Mouse (Mus musculus) limb, embryonic 13.5 days (tissue): ENCODE data around the gene Cacng8. TPM values are rescaled to one million over a fixed set of nuclear protein-coding genes. Genes with fewer than 3 reads are reported as not detected.
"Not testable (repeated sequence)": the region's sequence is repeated elsewhere in the genome, so short reads cannot be mapped to it uniquely, and the experiment has no call there.

Experiments used
- ATAC-seq: fragments of 200-750 bp; cut with Nextera tagmentation; 2 replicates; pipeline ENCODE4 v1.8.0; 2017; ENCODE audit warnings: low read depth, moderate number of reproducible peaks, moderate TSS enrichment; ENCODE audit not compliant: low FRiP score
- H3K27ac ChIP-seq: fragments of 300-500 bp; sonication (generic); 2 replicates; pipeline ENCODE4 v1.5.1; 2015; ENCODE audit warnings: inconsistent platforms, mild to moderate bottlenecking, moderate library complexity
- H3K27me3 ChIP-seq: fragments of 300-500 bp; sonication (generic); 2 replicates; pipeline ENCODE4 v1.6.1; 2015; ENCODE audit warnings: mild to moderate bottlenecking, inconsistent platforms
- H3K36me3 ChIP-seq: fragments of 300-500 bp; sonication (generic); 2 replicates; pipeline ENCODE4 v1.6.1; 2015; ENCODE audit warnings: inconsistent platforms, mild to moderate bottlenecking, moderate library complexity
- H3K4me1 ChIP-seq: fragments of 300-500 bp; sonication (generic); 2 replicates; pipeline ENCODE4 v1.6.1; 2015; ENCODE audit warnings: inconsistent platforms
- H3K4me2 ChIP-seq: fragments of 300-500 bp; sonication (generic); replicated peaks from 2 replicates; pipeline ENCODE4 v1.6.1; 2015; ENCODE audit warnings: inconsistent platforms, mild to moderate bottlenecking, moderate library complexity
- H3K4me3 ChIP-seq: fragments of 300-500 bp; sonication (generic); 2 replicates; pipeline ENCODE4 v1.5.1; 2015; ENCODE audit warnings: moderate library complexity, mild to moderate bottlenecking, inconsistent platforms
- H3K9ac ChIP-seq: fragments of 300-500 bp; sonication (generic); 2 replicates; pipeline ENCODE4 v1.6.1; 2015; ENCODE audit warnings: mild to moderate bottlenecking, inconsistent platforms
- H3K9me3 ChIP-seq: fragments of 300-500 bp; sonication (generic); 2 replicates; pipeline ENCODE4 v1.6.1; 2016; ENCODE audit warnings: inconsistent platforms
- WGBS: fragments of 180-500 bp; shearing (Covaris S2); methylation state at CpG from one replicate; pipeline ENCODE4 v1.1.7; 2015; 5-methylcytosine and 5-hydroxymethylcytosine counted together
- polyA plus RNA-seq: library from polyadenylated mRNA; unstranded; fragments of >200 nt; fragmentation: Nextera tagmentation; extraction: Ambion mirVana; gene quantifications from 2 replicates; pipeline ENCODE4 v1.2.1, GENCODE M21; 2015

Cacng8 gene
- polyA plus RNA-seq, 1 experiment from 2014 or later, result 6.8 TPM

DNA sequence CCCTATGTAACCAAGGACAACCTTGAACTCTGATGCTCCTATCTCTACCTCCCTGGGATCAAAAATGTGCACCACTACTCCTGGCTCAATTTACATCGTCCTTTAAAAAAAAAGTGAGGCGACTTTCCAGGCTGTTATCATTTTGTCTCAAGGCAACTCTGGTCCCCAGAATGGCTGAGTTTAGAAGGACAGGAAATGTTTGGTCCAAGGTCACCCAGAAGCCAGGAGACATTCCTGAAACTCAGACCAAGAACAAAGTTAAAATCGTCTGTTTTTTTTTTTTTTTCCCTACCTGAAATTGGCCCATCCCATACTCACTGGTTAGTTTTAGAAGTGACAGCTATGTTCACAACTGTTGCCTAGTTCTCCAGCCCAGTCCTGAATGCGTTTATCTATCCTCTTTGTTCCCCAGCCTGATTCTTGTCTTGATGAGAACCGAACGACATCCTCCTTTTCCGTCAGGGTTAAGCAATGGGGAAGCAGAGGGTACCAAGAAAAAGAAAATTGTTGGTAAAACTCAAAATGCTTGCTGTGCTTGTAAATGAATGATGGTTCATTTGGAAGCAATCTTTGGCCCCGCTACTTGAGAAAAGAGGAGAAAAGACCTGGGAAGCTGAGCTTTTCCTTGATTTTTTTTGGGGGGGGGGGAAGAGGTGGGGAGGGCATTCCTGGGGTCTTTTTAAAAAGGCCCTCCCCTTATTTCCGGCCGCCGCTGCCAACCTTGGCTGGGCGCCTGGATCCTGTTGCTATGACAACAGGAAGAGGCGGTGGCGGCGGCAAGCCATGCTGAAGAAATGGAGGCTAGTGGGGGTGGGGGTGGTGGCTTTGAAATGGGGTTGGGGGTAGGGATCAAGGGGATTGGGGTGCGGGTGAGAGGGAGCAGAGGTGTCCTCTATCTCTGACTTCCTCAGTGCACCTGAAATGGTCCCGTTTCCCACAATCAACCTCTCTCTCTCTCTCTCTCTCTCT, 755 bp upstream of the Cacng8 start:
- H3K4me3 ChIP-seq, result peak overlapping the region; percentile 44
- WGBS, result 2% methylated on average over 16 of the region's 17 CpGs
- no peak overlapping the region; the same call in 1 of the 2 replicates for H3K9ac ChIP-seq
- peak; percentile 48; the same call in 1 of the 2 replicates for ATAC-seq
- H3K4me2 ChIP-seq, result peak overlapping the region; percentile 73
- H3K36me3 ChIP-seq, result peaks cover 8% of the 10 kb centered on the region
- H3K9me3 ChIP-seq, result no peaks in the 10 kb centered on the region
- H3K4me1 ChIP-seq, result peaks cover 39% of the 10 kb centered on the region
- H3K27me3 ChIP-seq, result no peaks in the 10 kb centered on the region
- peak overlapping the region; percentile 44; the same call in 1 of the 2 replicates for H3K27ac ChIP-seq

DNA sequence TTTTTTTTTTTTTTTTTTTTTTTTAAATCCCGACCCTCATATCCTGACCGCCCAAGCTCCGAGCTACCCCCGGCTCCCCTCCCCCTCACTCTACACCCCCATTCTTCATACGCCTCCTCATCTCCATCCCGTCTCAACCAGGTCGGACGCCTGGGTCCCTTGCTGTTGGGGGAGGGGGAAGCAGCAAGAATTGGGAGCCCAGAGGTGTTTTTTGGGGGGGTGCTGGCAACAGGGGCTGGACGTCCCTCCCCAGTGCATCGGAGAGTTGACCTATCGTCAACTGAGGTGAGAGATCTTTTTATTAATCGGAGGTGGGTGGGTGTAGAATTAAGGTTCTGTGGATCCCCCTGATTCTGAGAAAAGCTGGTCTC, 583 bp downstream of the Cacng8 start:
- no peak overlapping the region for H3K27ac ChIP-seq
- WGBS, result 4% methylated on average over 12 of the region's 12 CpGs
- H3K27me3 ChIP-seq, result no peaks in the 10 kb centered on the region
- H3K4me1 ChIP-seq, result peaks cover 39% of the 10 kb centered on the region
- H3K4me3 ChIP-seq, result peak overlapping the region; percentile 44
- 0 out of 2 replicates have a peak, but pooled peaks have one; percentile 28 for ATAC-seq
- peak overlapping the region; percentile 61 for H3K9ac ChIP-seq
- H3K9me3 ChIP-seq, result no peaks in the 10 kb centered on the region
- peak overlapping the region; percentile 73 for H3K4me2 ChIP-seq
- peaks cover 13% of the 10 kb centered on the region for H3K36me3 ChIP-seq

DNA sequence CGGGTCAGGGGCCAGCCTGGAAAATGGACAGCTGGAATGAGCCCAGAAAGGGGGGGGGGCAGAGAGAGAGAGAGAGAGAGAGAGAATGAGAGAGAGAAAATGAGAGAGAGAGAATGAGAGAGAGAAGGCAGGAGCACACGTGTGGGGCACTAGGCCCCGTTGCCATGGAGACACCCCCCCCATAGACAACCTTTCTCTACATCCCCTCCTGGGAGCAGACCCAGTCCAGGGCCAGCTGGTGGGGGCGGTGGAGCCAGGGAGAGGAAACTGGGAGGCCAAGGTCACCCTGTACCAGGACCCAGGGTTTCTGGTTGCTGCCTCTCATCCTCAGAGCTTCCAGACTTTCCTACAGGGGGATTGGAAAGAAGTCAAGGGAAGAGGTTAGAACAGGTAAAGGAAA, 1.3 kb downstream of the Cacng8 start:
- ATAC-seq, result no peak
- Histone ChIP-seq H3K4me2 (peak overlapping the region; percentile 73), H3K36me3 (peaks cover 13% of the 10 kb centered on the region), H3K27me3 (no peaks in the 10 kb centered on the region), H3K9ac (no peak overlapping the region), H3K4me3 (peak overlapping the region; percentile 44), H3K4me1 (peaks cover 39% of the 10 kb centered on the region), H3K9me3 (no peaks in the 10 kb centered on the region), H3K27ac (no peak overlapping the region)
- WGBS, result 25% methylated on average over 4 of the region's 4 CpGs

DNA sequence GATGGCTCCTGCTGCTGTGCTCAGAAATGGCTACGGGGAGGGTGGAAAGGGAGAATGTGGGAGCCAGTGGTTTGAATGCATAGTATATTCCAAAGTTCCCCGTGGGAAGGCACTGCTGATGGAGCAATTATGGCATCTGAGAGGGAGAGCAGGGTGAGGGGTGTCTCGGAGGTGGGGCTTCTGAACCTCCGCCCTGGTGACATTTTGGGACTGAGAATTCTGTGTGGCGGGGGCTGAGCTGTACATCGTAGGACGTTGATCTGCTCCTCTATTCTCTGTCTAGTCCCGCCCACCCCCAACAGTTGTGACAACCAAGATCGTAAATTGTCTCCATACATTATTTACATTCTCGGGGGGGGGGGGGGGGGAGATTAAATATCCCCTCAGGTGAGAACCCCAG, 6.9 kb downstream of the Cacng8 start:
- no peaks in the 10 kb centered on the region for H3K27me3 ChIP-seq
- no peak overlapping the region for H3K27ac ChIP-seq
- no peak overlapping the region for H3K4me2 ChIP-seq
- WGBS, result 76% methylated on average over 10 of the region's 10 CpGs
- ATAC-seq, result no peak
- no peak overlapping the region for H3K9ac ChIP-seq
- peaks cover 7% of the 10 kb centered on the region; the same call in 1 of the 2 replicates for H3K4me1 ChIP-seq
- peaks cover 13% of the 10 kb centered on the region for H3K36me3 ChIP-seq
- H3K4me3 ChIP-seq, result no peak overlapping the region
- no peaks in the 10 kb centered on the region for H3K9me3 ChIP-seq

DNA sequence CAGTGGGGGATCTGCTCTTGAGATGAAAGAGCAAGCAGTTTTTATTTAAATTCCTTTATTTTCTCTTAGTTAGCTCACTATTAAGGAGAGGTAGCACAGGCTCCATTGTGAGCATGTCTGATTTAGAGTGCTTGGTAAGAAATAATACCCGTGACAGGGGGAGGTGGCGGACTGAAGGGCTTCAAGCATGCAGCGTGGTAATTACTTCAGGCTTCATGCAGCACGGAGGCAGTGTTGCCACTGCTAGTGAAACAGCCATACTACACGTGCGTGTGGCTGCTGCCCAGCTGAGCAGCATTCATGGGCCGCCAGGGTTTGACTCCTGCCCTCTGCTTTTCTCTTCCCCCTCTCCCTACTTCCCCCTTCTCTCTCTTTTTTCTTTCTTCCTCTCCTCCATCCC, 7.3 kb downstream of the Cacng8 start:
- H3K27me3 ChIP-seq, result no peaks in the 10 kb centered on the region
- no peak overlapping the region for H3K9ac ChIP-seq
- no peak overlapping the region for H3K4me2 ChIP-seq
- 46% methylated on average over 7 of the region's 7 CpGs for WGBS
- no peak for ATAC-seq
- no peak overlapping the region for H3K4me3 ChIP-seq
- no peaks in the 10 kb centered on the region for H3K9me3 ChIP-seq
- 0 out of 2 replicates have a peak, but pooled peaks cover 2% of the 10 kb centered on the region for H3K4me1 ChIP-seq
- peaks cover 13% of the 10 kb centered on the region for H3K36me3 ChIP-seq
- no peak overlapping the region for H3K27ac ChIP-seq

DNA sequence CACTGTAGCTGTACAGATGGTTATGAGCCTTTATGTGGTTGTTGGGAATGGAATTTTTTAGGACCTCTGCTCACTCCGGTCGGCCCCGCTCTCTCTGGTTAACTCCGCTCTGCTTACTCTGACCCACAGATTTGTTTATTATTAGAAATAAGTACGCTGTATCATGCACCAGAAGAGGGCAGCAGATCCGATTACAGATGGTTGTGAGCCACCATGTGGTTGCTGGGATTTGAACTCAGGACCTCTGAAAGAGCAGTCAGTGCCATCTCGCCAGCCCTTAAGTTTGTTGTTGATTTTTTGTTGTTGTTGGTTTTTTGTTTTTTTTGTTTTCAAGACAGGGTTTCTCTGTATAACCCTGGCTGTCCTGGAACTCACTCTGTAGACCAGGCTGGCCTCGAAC, 7.9 kb downstream of the Cacng8 start:
- not testable (repeated sequence) for H3K4me1 ChIP-seq, ATAC-seq, H3K9ac ChIP-seq, H3K4me3 ChIP-seq, H3K9me3 ChIP-seq, H3K27me3 ChIP-seq, H3K4me2 ChIP-seq, H3K27ac ChIP-seq
- 90% methylated on average over 8 of the region's 8 CpGs for WGBS
- H3K36me3 ChIP-seq, result peaks cover 17% of the 10 kb centered on the region

DNA sequence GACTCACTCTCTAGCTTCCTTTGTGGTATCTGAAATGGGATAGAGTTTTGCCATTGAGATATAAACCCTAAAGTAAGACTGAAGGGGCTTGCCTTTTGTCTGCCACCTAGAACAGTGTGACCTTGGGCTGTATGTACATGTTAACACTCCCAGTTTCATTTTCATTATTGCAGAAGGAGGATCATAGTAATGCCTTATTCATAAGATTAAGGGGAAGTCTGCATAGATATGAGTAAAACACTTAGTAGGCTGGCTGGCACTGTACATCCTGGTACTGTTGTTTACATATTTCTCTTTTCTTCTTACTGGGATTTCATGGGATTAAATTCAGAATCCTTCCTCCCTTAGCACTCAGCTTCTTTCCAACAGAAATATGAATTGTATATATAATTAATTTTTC, 9.5 kb downstream of the Cacng8 start:
- Histone ChIP-seq H3K9ac (no peak overlapping the region), H3K27me3 (no peaks in the 10 kb centered on the region), H3K9me3 (no peaks in the 10 kb centered on the region), H3K4me1 (no peaks in the 10 kb centered on the region), H3K27ac (no peak overlapping the region), H3K36me3 (peaks cover 7% of the 10 kb centered on the region; the same call in 1 of the 2 replicates), H3K4me2 (no peak overlapping the region), H3K4me3 (no peak overlapping the region)
- no peak for ATAC-seq

DNA sequence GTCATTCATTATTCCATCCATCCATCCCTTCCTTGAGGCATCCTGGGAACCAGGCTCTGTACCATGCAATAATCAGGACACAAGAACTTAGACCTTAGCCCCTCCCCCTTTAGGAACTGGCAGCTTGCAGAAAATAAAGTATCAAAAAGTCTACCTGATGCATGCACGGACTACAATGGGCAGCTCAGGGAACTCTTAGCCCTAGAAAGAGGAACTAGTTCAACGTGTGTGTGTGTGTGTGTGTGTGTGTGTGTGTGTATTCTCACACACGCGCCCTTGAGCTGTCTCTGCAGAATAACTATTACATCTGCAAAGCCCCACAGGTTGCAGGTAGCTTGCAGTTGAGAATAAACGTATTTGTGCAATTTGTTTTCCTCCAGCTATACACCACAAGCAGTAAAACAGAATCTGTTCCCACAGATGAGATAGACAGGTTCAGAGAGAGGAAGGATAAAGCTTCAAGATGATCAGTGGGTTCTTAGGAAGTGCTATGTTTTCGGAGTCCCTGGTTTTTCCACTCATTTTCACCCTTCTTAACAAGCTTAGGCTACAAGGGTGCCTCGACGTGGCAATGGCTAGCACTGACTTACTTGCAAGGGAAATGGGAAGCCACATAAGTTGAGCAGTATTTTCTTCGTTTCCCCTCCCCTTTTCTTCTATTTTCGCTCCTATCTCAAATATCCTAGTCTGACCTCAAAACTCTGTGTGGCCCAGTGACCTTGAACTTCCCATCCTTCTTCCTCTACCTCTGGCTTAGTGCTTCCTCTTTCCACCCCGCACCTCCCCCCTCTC, 19.4 kb downstream of the Cacng8 start:
- no peak overlapping the region for H3K27ac ChIP-seq
- H3K4me3 ChIP-seq, result no peak overlapping the region
- H3K4me2 ChIP-seq, result no peak overlapping the region
- ATAC-seq, result no peak
- no peaks in the 10 kb centered on the region for H3K36me3 ChIP-seq
- no peak overlapping the region for H3K9ac ChIP-seq
- no peaks in the 10 kb centered on the region for H3K9me3 ChIP-seq
- H3K4me1 ChIP-seq, result peaks cover 10% of the 10 kb centered on the region
- H3K27me3 ChIP-seq, result peaks cover 37% of the 10 kb centered on the region
- 62% methylated on average over 11 of the region's 11 CpGs for WGBS

DNA sequence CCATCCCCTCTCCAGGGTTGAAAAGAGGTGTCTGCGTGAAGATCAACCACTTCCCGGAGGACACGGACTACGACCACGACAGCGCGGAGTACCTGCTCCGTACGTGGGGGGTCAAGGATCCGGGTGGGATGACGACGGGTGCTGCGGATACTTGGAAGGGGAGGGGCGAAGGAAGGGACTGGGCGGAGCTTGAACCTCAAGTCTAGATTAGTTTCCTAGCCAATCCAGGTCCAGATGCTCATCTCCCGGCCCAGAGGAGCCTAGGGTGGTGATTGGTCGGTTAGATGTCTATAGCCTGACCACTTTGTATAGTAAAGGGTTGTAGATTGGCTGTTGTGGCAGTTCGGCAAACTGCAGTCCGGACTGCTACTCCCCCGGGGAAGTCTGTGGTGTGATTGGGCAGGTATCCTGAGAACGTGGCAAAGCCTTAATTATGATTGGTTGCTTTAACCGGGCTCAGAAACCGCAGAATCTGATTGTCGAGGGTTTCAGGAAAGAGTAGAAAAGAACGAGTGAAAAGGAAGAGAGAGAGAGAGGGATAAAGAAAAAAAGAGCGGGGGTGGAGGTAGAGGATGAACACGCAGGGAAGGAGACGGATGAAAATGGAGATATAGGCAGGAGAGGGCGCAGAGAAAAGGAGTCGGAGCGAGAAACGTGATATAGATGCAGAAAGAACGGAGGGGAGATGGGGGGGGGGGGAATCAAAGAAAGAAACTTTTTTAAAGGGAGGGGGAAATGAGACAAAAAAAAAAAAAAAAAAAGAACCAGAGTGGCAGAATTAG, 20.9 kb downstream of the Cacng8 start:
- Histone ChIP-seq H3K27me3 (peaks cover 51% of the 10 kb centered on the region), H3K4me2 (peak overlapping the region; percentile 75), H3K4me3 (peak overlapping the region; percentile 43), H3K36me3 (no peaks in the 10 kb centered on the region), H3K4me1 (peaks cover 10% of the 10 kb centered on the region), H3K27ac (no peak overlapping the region), H3K9me3 (no peaks in the 10 kb centered on the region), H3K9ac (peak overlapping the region; percentile 48; the same call in 1 of the 2 replicates)
- ATAC-seq, result peak; percentile 88
- under 1% methylated on average over 33 of the region's 33 CpGs for WGBS

DNA sequence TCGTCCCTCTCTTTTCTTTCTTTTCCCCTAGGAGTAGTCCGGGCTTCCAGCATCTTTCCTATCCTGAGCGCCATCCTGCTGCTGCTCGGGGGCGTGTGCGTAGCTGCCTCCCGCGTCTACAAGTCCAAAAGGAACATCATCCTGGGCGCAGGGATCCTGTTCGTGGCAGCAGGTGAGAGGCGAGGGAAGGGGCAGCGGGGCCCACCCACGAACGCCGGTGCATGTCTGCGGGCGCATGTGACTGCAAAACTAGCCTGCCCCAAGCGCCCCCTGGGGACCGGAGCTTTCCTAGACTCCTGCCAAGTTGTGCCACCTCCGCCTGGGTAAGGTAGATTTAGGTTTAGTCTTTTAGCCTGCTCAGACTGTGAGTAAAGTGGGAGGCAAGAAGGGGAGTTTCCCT, 21.6 kb downstream of the Cacng8 start:
- Histone ChIP-seq H3K9ac (peak overlapping the region; percentile 51), H3K4me1 (peaks cover 10% of the 10 kb centered on the region), H3K27me3 (peaks cover 58% of the 10 kb centered on the region), H3K27ac (no peak overlapping the region), H3K9me3 (no peaks in the 10 kb centered on the region), H3K4me3 (peak overlapping the region; percentile 43), H3K36me3 (no peaks in the 10 kb centered on the region), H3K4me2 (peak overlapping the region; percentile 75)
- no peak for ATAC-seq
- WGBS, result 1% methylated on average over 20 of the region's 20 CpGs

DNA sequence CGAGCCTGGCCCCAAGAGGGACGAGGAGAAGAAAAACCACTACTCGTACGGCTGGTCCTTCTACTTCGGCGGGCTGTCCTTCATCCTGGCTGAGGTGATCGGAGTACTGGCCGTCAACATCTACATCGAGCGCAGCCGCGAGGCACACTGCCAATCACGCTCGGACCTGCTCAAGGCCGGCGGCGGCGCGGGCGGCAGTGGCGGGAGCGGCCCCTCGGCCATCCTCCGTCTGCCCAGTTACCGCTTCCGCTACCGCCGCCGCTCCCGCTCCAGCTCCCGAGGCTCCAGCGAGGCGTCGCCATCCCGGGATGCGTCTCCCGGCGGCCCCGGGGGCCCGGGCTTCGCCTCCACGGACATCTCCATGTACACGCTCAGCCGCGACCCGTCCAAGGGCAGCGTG, 24.4 kb downstream of the Cacng8 start:
- no peak overlapping the region for H3K27ac ChIP-seq
- H3K9ac ChIP-seq, result peak overlapping the region; percentile 73
- peak overlapping the region; percentile 57 for H3K4me3 ChIP-seq
- no peaks in the 10 kb centered on the region for H3K9me3 ChIP-seq
- peaks cover 10% of the 10 kb centered on the region for H3K4me1 ChIP-seq
- peaks cover 84% of the 10 kb centered on the region for H3K27me3 ChIP-seq
- no peak for ATAC-seq
- WGBS, result under 1% methylated on average over 45 of the region's 47 CpGs
- H3K4me2 ChIP-seq, result peak overlapping the region; percentile 96
- H3K36me3 ChIP-seq, result no peaks in the 10 kb centered on the region
